Mouse (Mus musculus): ENCODE measurements around the gene Jmjd6. TPM values are rescaled to one million over a fixed set of nuclear protein-coding genes. Genes with fewer than 3 reads are reported as not detected.
A peak's percentile ranks its signal among the peaks of the same experiment; 100 is the strongest.

Jmjd6 gene
- total and polyA plus RNA-seq, 3 experiments, result 175 to 192 TPM; not detected in 1

- TF ChIP-seq ZNF384 (IDR thresholded peaks at IDR 0.05; ENCODE audit: low read depth, low read length) (no peak), POLR2AphosphoS5 (IDR thresholded peaks at IDR 0.05; ENCODE audit: borderline replicate concordance, low read depth, low read length) (no peak), ELF1 (IDR thresholded peaks at IDR 0.05; ENCODE audit: low read depth, low read length) (no peak), UBTF (IDR thresholded peaks at IDR 0.05; ENCODE audit: borderline replicate concordance, insufficient read depth, low read depth, low read length) (no peak), MYC (IDR thresholded peaks at IDR 0.05; ENCODE audit: low read depth, low read length) (0 out of 2 replicates have a peak, but pooled peaks have one; percentile 8), USF1 (IDR thresholded peaks at IDR 0.05; ENCODE audit: low read depth, low read length) (no peak), USF2 (IDR thresholded peaks at IDR 0.05; ENCODE audit: borderline replicate concordance in 1 of 2, insufficient read depth in 1 of 2, low read depth in 1 of 2, low read length in 2 of 2) (no peak), RAD21 (IDR thresholded peaks at IDR 0.05; ENCODE audit: low read depth, low read length) (no peak), TAL1 (IDR thresholded peaks at IDR 0.05; ENCODE audit: low read length) (no peak), E2F4 (IDR thresholded peaks at IDR 0.05; ENCODE audit: borderline replicate concordance, low read depth, low read length) (no peak)
Measured at GRCm38 (mm10) chr11:116848086-116848876, 5.0 kb upstream of the Jmjd6 start (continued).

DNA sequence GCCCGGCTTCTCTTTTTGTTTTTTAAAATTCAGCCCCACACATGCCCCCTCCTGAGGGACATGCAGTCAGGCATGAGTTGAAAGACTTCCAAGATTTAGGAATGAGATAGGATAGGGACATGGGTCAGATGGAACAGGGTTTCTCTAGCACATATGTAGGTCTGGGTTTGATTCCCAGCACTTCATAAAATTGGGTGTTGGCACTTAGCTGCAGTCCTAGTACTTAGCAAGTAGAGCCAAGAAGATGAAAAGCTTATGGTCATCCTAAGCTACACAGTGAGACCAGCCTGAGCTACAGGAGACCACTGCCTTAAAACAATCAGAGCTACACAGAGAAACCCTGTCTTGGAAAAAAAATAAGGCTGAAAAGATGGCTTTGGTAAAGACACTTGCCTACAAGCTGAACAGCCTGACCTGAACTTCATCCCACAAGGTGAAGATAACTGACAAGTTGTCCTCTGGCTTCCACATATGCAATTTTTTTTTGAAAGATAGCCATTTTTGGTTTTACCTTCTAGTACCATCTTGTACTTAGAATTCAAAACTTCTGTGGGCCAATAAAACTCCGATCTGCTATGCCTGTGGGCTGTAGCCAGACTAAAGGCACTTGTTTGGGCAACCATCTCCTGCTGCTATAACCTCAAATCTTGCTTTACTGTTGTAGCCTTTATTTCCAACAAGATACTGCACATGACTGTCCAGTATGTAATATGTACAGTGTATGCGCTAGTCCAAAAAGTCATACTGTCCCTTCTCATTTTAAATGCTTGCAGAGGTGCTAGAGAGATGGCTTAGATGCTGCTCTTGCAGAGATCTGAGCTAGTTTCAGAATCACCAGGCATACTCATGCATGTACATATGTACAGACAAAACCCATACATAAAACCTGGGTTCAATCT, 4.2 kb upstream of the Jmjd6 start:
- Histone ChIP-seq H3K27ac (ENCODE audit: control insufficient read depth, low read depth, low read length) (no peak overlapping the region), H3K9ac (ENCODE audit: control insufficient read depth, low read depth, low read length, poor library complexity, severe bottlenecking) (no peak overlapping the region)

More for the DNA sequence above, 4.2 kb upstream of the Jmjd6 start:
- no peaks in the 10 kb centered on the region for H3K9me3 ChIP-seq (replicated peaks; ENCODE audit: insufficient read depth, low read length)
- H3K4me1 ChIP-seq (ENCODE audit: control insufficient read depth in 1 of 2, insufficient read depth in 2 of 2, low read length in 2 of 2), result peaks cover 5 to 13% of the 10 kb centered on the region in 2 experiments; a peak in 3 of 4 replicates
- no peak for TF ChIP-seq NELFE (IDR thresholded peaks at IDR 0.05; ENCODE audit: low read depth, low read length)
- 0 out of 2 replicates have a peak, but pooled peaks have one; percentile 15 for TF ChIP-seq ZNF384 (IDR thresholded peaks at IDR 0.05; ENCODE audit: low read depth, low read length)
- TF ChIP-seq EP300 (IDR thresholded peaks at IDR 0.05; ENCODE audit: low read depth in 1 of 2, low read length in 2 of 2), result 0 out of 4 replicates have a peak, but pooled peaks of 1 of the 2 experiments have one; percentile 3
- TF ChIP-seq CHD2 (IDR thresholded peaks at IDR 0.05; ENCODE audit: low read length), result no peak
- no peak for TF ChIP-seq UBTF (IDR thresholded peaks at IDR 0.05; ENCODE audit: borderline replicate concordance, insufficient read depth, low read depth, low read length)
- TF ChIP-seq POLR2AphosphoS5 (IDR thresholded peaks at IDR 0.05; ENCODE audit: borderline replicate concordance, low read depth, low read length), result peak; percentile 30; the same call in 1 of the 2 replicates
- no peak for TF ChIP-seq ZC3H11A (IDR thresholded peaks at IDR 0.05; ENCODE audit: low read depth, low read length)
- TF ChIP-seq MAFK (IDR thresholded peaks at IDR 0.05; ENCODE audit: borderline replicate concordance, low read depth, low read length), result peak; percentile 17; the same call in 1 of the 2 replicates
- TF ChIP-seq TCF12 (IDR thresholded peaks at IDR 0.05; ENCODE audit: low read depth, low read length), result no peak
- 0 out of 2 replicates have a peak, but pooled peaks have one; percentile 91 for TF ChIP-seq CHD1 (IDR thresholded peaks at IDR 0.05; ENCODE audit: low read depth, low read length)
- no peak for TF ChIP-seq E2F4 (IDR thresholded peaks at IDR 0.05; ENCODE audit: borderline replicate concordance, low read depth, low read length)
- 0 out of 2 replicates have a peak, but pooled peaks have one; percentile 7 for TF ChIP-seq ZMIZ1 (IDR thresholded peaks at IDR 0.05; ENCODE audit: low read depth, low read length)
- peak; percentile 51 for TF ChIP-seq POLR2AphosphoS2 (IDR thresholded peaks at IDR 0.05; ENCODE audit: low read length)
- peak in 1 of 2 experiments; percentile 58; a peak in 2 of 4 replicates for TF ChIP-seq POLR2A (IDR thresholded peaks at IDR 0.05; ENCODE audit: control insufficient read depth in 1 of 2, insufficient read depth in 1 of 2, low read depth in 1 of 2, low read length in 2 of 2, poor library complexity in 1 of 2)
- no peak for TF ChIP-seq ETS1 (IDR thresholded peaks at IDR 0.05; ENCODE audit: low read depth, low read length)
- no peak for TF ChIP-seq USF1 (IDR thresholded peaks at IDR 0.05; ENCODE audit: low read depth, low read length)
- TF ChIP-seq ZKSCAN1 (IDR thresholded peaks at IDR 0.05; ENCODE audit: low read depth, low read length), result no peak
- peaks cover 65% of the 10 kb centered on the region for H3K79me2 ChIP-seq (ENCODE audit: control insufficient read depth, insufficient read depth, low read length, poor library complexity)
- peak; percentile 72 for DNase-seq (ENCODE audit: low read depth, low spot score)
- no peak overlapping the region for H3K4me3 ChIP-seq (ENCODE audit: control insufficient read depth in 1 of 2, insufficient read depth in 1 of 2, low read depth in 2 of 2, low read length in 2 of 2)
- peaks cover 21 to 47% of the 10 kb centered on the region in 2 experiments for H3K36me3 ChIP-seq (ENCODE audit: control insufficient read depth in 1 of 2, insufficient read depth in 2 of 2, low read length in 2 of 2)
- no peaks in the 10 kb centered on the region for H3K27me3 ChIP-seq (ENCODE audit: control insufficient read depth in 1 of 2, insufficient read depth in 2 of 2, low read length in 2 of 2)
